Mouse (Mus musculus) spleen, adult 2 months (tissue): ENCODE measurements at regions not wholly inside any gene's neighbourhood (a gene's known extent, or its start where the extent isn't known, plus 50 kb on each side); places are given as distances from the start of the nearest gene placed in this dataset.

Experiments
- CTCF ChIP-seq: fragments of 200-500 bp; IDR thresholded peaks from 2 replicates; pipeline ENCODE4 v1.5.1; 2011; ENCODE audit warnings: mild to moderate bottlenecking, inconsistent platforms; ENCODE audit not compliant: insufficient read depth, insufficient read length, insufficient replicate concordance; ENCODE audit errors: extremely low read depth
- POLR2A ChIP-seq: fragments of 200-500 bp; IDR thresholded peaks from 2 replicates; pipeline ENCODE4 v1.6.1; 2011; ENCODE audit warnings: low read depth, low read length, inconsistent platforms

DNA sequence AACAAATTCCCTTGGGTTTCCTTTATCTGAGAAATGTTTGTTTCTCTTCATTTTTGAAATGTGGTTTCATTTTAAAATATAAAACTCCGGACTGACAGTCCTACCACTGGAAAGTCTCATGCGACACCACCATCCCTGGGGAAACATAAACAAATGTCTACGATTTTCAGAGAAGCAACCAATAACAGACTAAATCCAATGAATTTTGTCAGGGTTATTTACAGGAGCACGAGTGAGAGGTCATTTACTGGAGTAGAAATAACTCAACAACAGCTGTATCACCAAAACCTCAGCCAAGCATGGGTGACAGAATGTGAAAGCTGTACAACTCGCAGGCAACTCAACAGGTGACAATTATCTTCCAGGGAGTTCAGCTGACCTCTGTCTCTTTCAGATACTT is 200.5 kb downstream of the Fam76b start:
- TF ChIP-seq POLR2A, result no peak
- TF ChIP-seq CTCF, result no peak
